Mouse (Mus musculus) heart, postnatal 36 days (tissue): ENCODE data around the gene Ifnar1. TPM values are rescaled to one million over a fixed set of nuclear protein-coding genes. Genes with fewer than 3 reads are reported as not detected.

Source experiments
- DNase-seq, 2 experiments: peaks; one replicate each; pipeline ENCODE4 v3.0.0; 2021 to 2022
- intact Hi-C: fragments of 180-260 bp; cut with DNase I; formaldehyde crosslinking; loops from one replicate; pipeline ENCODE4 v1.15.1; 2025
- total RNA-seq, 2 experiments: library from RNA; stranded (reverse); gene quantifications; 2 replicates each; pipeline ENCODE4 v1.2.3; 2021

Gene Ifnar1
- total RNA-seq, 2 experiments from 2014 or later, result 31.5 to 32.6 TPM

- no peak for DNase-seq
Observed at GRCm38 (mm10) chr16:91534477-91534876, 49.4 kb downstream of the Ifnar1 start.

GRCm38 (mm10) chr16:91534888-91535287 is 49.9 kb downstream of the Ifnar1 start:
- DNase-seq, result no peak
- intact Hi-C loops, result no loop called here

More at GRCm38 (mm10) chr16:91534477-91534876, 49.4 kb downstream of the Ifnar1 start:
- intact Hi-C loops, result no loop called here

- intact Hi-C loops, result no loop called here
- no peak for DNase-seq
Observed at GRCm38 (mm10) chr16:91536372-91536771, 51.3 kb downstream of the Ifnar1 start.

GRCm38 (mm10) chr16:91537065-91537464 is 52.0 kb downstream of the Ifnar1 start:
- intact Hi-C loops, result no loop called here
- no peak for DNase-seq

- DNase-seq, result no peak
- intact Hi-C loops, result no loop called here
Observed at GRCm38 (mm10) chr16:91538051-91538450, 53.0 kb downstream of the Ifnar1 start.

GRCm38 (mm10) chr16:91538513-91538912 is 53.5 kb downstream of the Ifnar1 start:
- DNase-seq, result no peak

GRCm38 (mm10) chr16:91541573-91542081 is 56.6 kb downstream of the Ifnar1 start:
- no peak for DNase-seq
- intact Hi-C loops, result no loop called here

More at GRCm38 (mm10) chr16:91538513-91538912, 53.5 kb downstream of the Ifnar1 start:
- intact Hi-C loops, result no loop called here

GRCm38 (mm10) chr16:91543619-91544018 is 58.6 kb downstream of the Ifnar1 start:
- DNase-seq, result no peak
- intact Hi-C loops, result no loop called here

- DNase-seq, result no peak
Observed at GRCm38 (mm10) chr16:91545597-91546281, 60.7 kb downstream of the Ifnar1 start.

GRCm38 (mm10) chr16:91546391-91546835 is 61.4 kb downstream of the Ifnar1 start:
- DNase-seq, result peak in 1 of 2 experiments; percentile 60
- intact Hi-C loops, result loop anchor here (5.0 kb wide), 1 partner anchor 51 kb away; the partner anchor contains the start of gene Tmem50b

More at GRCm38 (mm10) chr16:91545597-91546281, 60.7 kb downstream of the Ifnar1 start:
- intact Hi-C loops, result loop anchor here (5.0 kb wide), 1 partner anchor 52 kb away; the partner anchor contains the start of gene Tmem50b

GRCm38 (mm10) chr16:91546836-91547741 is 62.1 kb downstream of the Ifnar1 start, which contains the start of gene Ifngr2:
Gene Ifngr2, plus strand, starts transcription at chr16:91547072.
- DNase-seq, result peak; percentile 75 to 80
- intact Hi-C loops, result loop anchor here (5.0 kb wide), 1 partner anchor 50 kb away; the partner anchor contains the start of gene Tmem50b

GRCm38 (mm10) chr16:91547974-91548373 is 62.9 kb downstream of the Ifnar1 start:
- no peak for DNase-seq
- intact Hi-C loops, result loop anchor here (5.0 kb wide), 1 partner anchor 49 kb away; the partner anchor contains the start of gene Tmem50b

- intact Hi-C loops, result loop anchor here (5.0 kb wide), 1 partner anchor 49 kb away; the partner anchor contains the start of gene Tmem50b
- no peak for DNase-seq
Observed at GRCm38 (mm10) chr16:91548586-91548985, 63.5 kb downstream of the Ifnar1 start.

- intact Hi-C loops, result loop anchor here (5.0 kb wide), 1 partner anchor 48 kb away; the partner anchor contains the start of gene Tmem50b
- DNase-seq, result no peak
Observed at GRCm38 (mm10) chr16:91548996-91549395, 64.0 kb downstream of the Ifnar1 start.

- intact Hi-C loops, result loop anchor here (5.0 kb wide), 1 partner anchor 48 kb away; the partner anchor contains the start of gene Tmem50b
Observed at GRCm38 (mm10) chr16:91549616-91550015, 64.6 kb downstream of the Ifnar1 start.

GRCm38 (mm10) chr16:91551081-91551524 is 66.1 kb downstream of the Ifnar1 start:
- intact Hi-C loops, result no loop called here
- no peak for DNase-seq

More at GRCm38 (mm10) chr16:91549616-91550015, 64.6 kb downstream of the Ifnar1 start:
- DNase-seq, result no peak

GRCm38 (mm10) chr16:91552072-91552471 is 67.0 kb downstream of the Ifnar1 start:
- no peak for DNase-seq
- intact Hi-C loops, result no loop called here

- intact Hi-C loops, result no loop called here
- DNase-seq, result no peak
Observed at GRCm38 (mm10) chr16:91553625-91554024, 68.6 kb downstream of the Ifnar1 start.

GRCm38 (mm10) chr16:91555017-91555605 is 70.1 kb downstream of the Ifnar1 start:
- no peak for DNase-seq
- intact Hi-C loops, result no loop called here

- intact Hi-C loops, result no loop called here
- DNase-seq, result no peak
Observed at GRCm38 (mm10) chr16:91556659-91557058, 71.6 kb downstream of the Ifnar1 start.
